Mouse (Mus musculus): ENCODE data around the gene Thegl.

The Thegl gene

GRCm38 (mm10) chr5:77097686-77098085 lies 81.9 kb downstream of the Thegl start:
- peak; percentile 65 for DNase-seq

DNA sequence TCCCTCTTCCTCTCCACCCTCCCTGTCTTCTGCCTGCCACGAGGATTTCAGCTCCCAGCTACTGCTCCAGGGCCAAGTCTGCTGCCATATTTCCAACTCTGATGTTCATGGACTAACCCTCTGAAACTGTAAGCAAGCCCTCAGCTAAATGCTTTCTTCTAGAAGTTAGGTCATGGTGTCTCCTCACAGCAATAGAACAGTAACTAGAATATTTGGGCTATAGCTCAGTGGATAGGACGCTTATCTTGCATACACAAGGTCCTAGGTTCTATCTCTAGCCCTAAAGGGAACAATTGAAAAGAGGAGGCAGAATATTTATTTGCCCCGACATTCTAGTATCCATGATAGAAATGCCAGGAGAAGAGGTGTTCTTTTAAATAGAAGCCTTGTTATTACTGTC lies 83.1 kb downstream of the Thegl start:
- DNase-seq: no peak

GRCm38 (mm10) chr5:77099317-77099996 lies 83.6 kb downstream of the Thegl start:
- DNase-seq: peak; percentile 66

DNA sequence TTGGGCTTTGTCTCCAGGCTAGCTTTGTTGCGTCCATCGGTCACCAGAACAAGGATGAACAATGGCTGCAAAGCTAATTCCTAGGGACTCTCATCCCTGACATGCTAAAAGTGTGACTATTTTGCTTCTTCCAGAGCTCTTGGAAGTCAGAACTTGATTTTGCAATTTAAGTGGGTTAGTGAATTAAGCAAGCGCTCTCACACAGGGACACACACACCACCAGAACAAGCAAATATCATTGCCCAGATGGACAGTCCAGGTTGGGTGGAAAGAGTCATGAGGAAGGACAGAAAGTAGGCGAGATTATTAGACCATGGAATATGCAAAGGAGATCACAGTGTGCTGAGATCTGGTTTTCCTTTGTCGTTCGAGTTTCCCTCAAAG lies 84.2 kb downstream of the Thegl start:
- no peak for DNase-seq

DNA sequence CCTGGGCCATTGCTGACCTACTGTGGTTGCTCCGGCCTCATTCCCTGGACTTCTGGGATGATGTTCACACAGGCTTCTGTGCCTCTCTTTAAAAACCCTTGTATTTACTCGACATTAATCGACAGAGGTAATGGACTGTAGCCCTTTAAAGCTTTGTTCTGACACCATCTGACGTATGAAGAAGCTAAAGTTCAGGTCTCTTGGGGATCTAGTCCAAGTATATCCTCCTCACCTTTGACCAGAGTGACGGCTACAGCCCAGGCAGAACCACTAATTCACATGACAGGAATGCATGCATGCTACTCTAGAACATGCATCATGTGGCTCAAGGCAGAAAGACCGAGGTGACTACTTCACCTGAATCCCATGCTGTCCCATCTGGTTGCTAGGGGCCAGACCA lies 84.9 kb downstream of the Thegl start:
- DNase-seq: no peak

GRCm38 (mm10) chr5:77102522-77103365 lies 86.9 kb downstream of the Thegl start:
- DNase-seq: no peak

- no peak for DNase-seq
These were observed 91.5 kb downstream of the Thegl start for GRCm38 (mm10) chr5:77107146-77107822.

GRCm38 (mm10) chr5:77108806-77109205 lies 93.0 kb downstream of the Thegl start:
- no peak for DNase-seq

GRCm38 (mm10) chr5:77109814-77110213 lies 94.0 kb downstream of the Thegl start:
- DNase-seq: peak; percentile 55
